Mouse (Mus musculus) embryonic facial prominence, embryonic 13.5 days (tissue): ENCODE measurements around the gene Abhd12b. TPM values are rescaled to one million over a fixed set of nuclear protein-coding genes. Genes with fewer than 3 reads are reported as not detected.
A peak's percentile ranks its signal among the peaks of the same experiment; 100 is the strongest.
"Not testable (repeated sequence)": the region's sequence is repeated elsewhere in the genome, so short reads cannot be mapped to it uniquely, and the experiment has no call there.

Experiments
- ATAC-seq: fragments of 200-750 bp; cut with Nextera tagmentation; 2 replicates; pipeline ENCODE4 v1.8.0; 2017; ENCODE audit warnings: low read depth; ENCODE audit not compliant: insufficient number of reproducible peaks, insufficient read depth, low FRiP score, low TSS enrichment
- H3K27ac ChIP-seq: fragments of 300-500 bp; sonication (generic); 2 replicates; pipeline ENCODE4 v1.5.1; 2015; ENCODE audit warnings: moderate library complexity, mild to moderate bottlenecking, inconsistent platforms
- H3K27me3 ChIP-seq: fragments of 300-500 bp; sonication (generic); 2 replicates; pipeline ENCODE4 v1.6.1; 2015; ENCODE audit warnings: mild to moderate bottlenecking, inconsistent platforms
- H3K36me3 ChIP-seq: fragments of 300-500 bp; sonication (generic); 2 replicates; pipeline ENCODE4 v1.6.1; 2015; ENCODE audit warnings: mild to moderate bottlenecking, inconsistent platforms
- H3K4me1 ChIP-seq: fragments of 300-500 bp; sonication (generic); 2 replicates; pipeline ENCODE4 v1.6.1; 2015; ENCODE audit warnings: inconsistent platforms
- H3K4me2 ChIP-seq: fragments of 300-500 bp; sonication (generic); 2 replicates; pipeline ENCODE4 v1.6.1; 2015; ENCODE audit warnings: moderate library complexity, mild to moderate bottlenecking, inconsistent platforms
- H3K4me3 ChIP-seq: fragments of 300-500 bp; sonication (generic); 2 replicates; pipeline ENCODE4 v1.5.1; 2015; ENCODE audit warnings: mild to moderate bottlenecking, inconsistent platforms
- H3K9ac ChIP-seq: fragments of 300-500 bp; sonication (generic); 2 replicates; pipeline ENCODE4 v1.6.1; 2015; ENCODE audit warnings: mild to moderate bottlenecking, inconsistent platforms
- H3K9me3 ChIP-seq: fragments of 300-500 bp; sonication (generic); 2 replicates; pipeline ENCODE4 v1.6.1; 2016; ENCODE audit warnings: inconsistent platforms
- WGBS: fragments of 180-500 bp; shearing (Covaris S2); methylation state at CpG from one replicate; pipeline ENCODE4 v1.1.7; 2015; ENCODE audit warnings: mixed read lengths; 5-methylcytosine and 5-hydroxymethylcytosine counted together
- polyA plus RNA-seq: library from polyadenylated mRNA; unstranded; fragments of >200 nt; fragmentation: Nextera tagmentation; extraction: Ambion mirVana; gene quantifications from 2 replicates; pipeline ENCODE4 v1.2.1, GENCODE M21; 2015

The Abhd12b gene
- polyA plus RNA-seq, 1 experiment from 2014 or later: 0.21 TPM

GRCm38 (mm10) chr12:70139871-70140270 lies 14.1 kb upstream of the Abhd12b start:
- Histone ChIP-seq H3K36me3 (no peaks in the 10 kb centered on the region), H3K27ac (no peak overlapping the region), H3K4me2 (no peak overlapping the region), H3K9ac (no peak overlapping the region), H3K4me3 (no peak overlapping the region), H3K4me1 (peaks cover 7% of the 10 kb centered on the region), H3K9me3 (no peaks in the 10 kb centered on the region), H3K27me3 (no peaks in the 10 kb centered on the region)
- 78% methylated on average over 4 of the region's 4 CpGs for WGBS
- ATAC-seq: no peak

- H3K4me1 ChIP-seq: peaks cover 10% of the 10 kb centered on the region
- no peak overlapping the region for H3K9ac ChIP-seq
- H3K36me3 ChIP-seq: no peaks in the 10 kb centered on the region
- no peak for ATAC-seq
- WGBS: 87% methylated on average over 5 of the region's 5 CpGs
- H3K4me2 ChIP-seq: no peak overlapping the region
- H3K27ac ChIP-seq: no peak overlapping the region
- H3K9me3 ChIP-seq: no peaks in the 10 kb centered on the region
- H3K27me3 ChIP-seq: no peaks in the 10 kb centered on the region
- no peak overlapping the region for H3K4me3 ChIP-seq
Observed at GRCm38 (mm10) chr12:70140542-70140941, 13.4 kb upstream of the Abhd12b start.

- Histone ChIP-seq H3K9ac (no peak overlapping the region), H3K9me3 (no peaks in the 10 kb centered on the region), H3K27ac (no peak overlapping the region), H3K27me3 (no peaks in the 10 kb centered on the region), H3K4me2 (no peak overlapping the region), H3K36me3 (no peaks in the 10 kb centered on the region), H3K4me3 (no peak overlapping the region), H3K4me1 (peaks cover 10% of the 10 kb centered on the region)
- 82% methylated on average over 5 of the region's 5 CpGs for WGBS
- no peak for ATAC-seq
Observed at GRCm38 (mm10) chr12:70140993-70141576, 12.9 kb upstream of the Abhd12b start.

- H3K36me3 ChIP-seq, H3K9me3 ChIP-seq, H3K4me3 ChIP-seq, ATAC-seq, H3K9ac ChIP-seq, H3K4me2 ChIP-seq, H3K27me3 ChIP-seq: not testable (repeated sequence)
- H3K4me1 ChIP-seq: peaks cover 17% of the 10 kb centered on the region
- 12% methylated on average over 3 of the region's 3 CpGs for WGBS
- peak overlapping the region; percentile 51 for H3K27ac ChIP-seq
Observed at GRCm38 (mm10) chr12:70144106-70144587, 9.8 kb upstream of the Abhd12b start.

GRCm38 (mm10) chr12:70144637-70145448 lies 9.1 kb upstream of the Abhd12b start:
- Histone ChIP-seq H3K9me3 (no peaks in the 10 kb centered on the region), H3K27me3 (no peaks in the 10 kb centered on the region), H3K36me3 (no peaks in the 10 kb centered on the region), H3K27ac (peak overlapping the region; percentile 51), H3K9ac (no peak overlapping the region), H3K4me1 (peaks cover 17% of the 10 kb centered on the region), H3K4me2 (no peak overlapping the region), H3K4me3 (no peak overlapping the region)
- no peak for ATAC-seq
- 44% methylated on average over 20 of the region's 20 CpGs for WGBS

- WGBS: 91% methylated on average over 6 of the region's 6 CpGs
- peaks cover 17% of the 10 kb centered on the region for H3K4me1 ChIP-seq
- no peaks in the 10 kb centered on the region for H3K27me3 ChIP-seq
- no peak overlapping the region for H3K4me2 ChIP-seq
- ATAC-seq: no peak
- H3K36me3 ChIP-seq: no peaks in the 10 kb centered on the region
- H3K4me3 ChIP-seq: no peak overlapping the region
- H3K27ac ChIP-seq: no peak overlapping the region
- no peak overlapping the region for H3K9ac ChIP-seq
- no peaks in the 10 kb centered on the region for H3K9me3 ChIP-seq
Observed at GRCm38 (mm10) chr12:70145586-70145985, 8.4 kb upstream of the Abhd12b start.

GRCm38 (mm10) chr12:70147986-70148630 lies 5.8 kb upstream of the Abhd12b start:
- ATAC-seq: peak; percentile 52; the same call in 1 of the 2 replicates
- 4% methylated on average over 13 of the region's 13 CpGs for WGBS

GRCm38 (mm10) chr12:70148631-70149265 lies 5.2 kb upstream of the Abhd12b start:
- Histone ChIP-seq H3K4me1 (peaks cover 28% of the 10 kb centered on the region), H3K27me3 (no peaks in the 10 kb centered on the region), H3K9me3 (no peaks in the 10 kb centered on the region), H3K9ac (no peak overlapping the region), H3K36me3 (no peaks in the 10 kb centered on the region), H3K27ac (peak overlapping the region; percentile 44), H3K4me3 (peak overlapping the region; percentile 35), H3K4me2 (peak overlapping the region; percentile 59)
- 13% methylated on average over 11 of the region's 11 CpGs for WGBS
- no peak for ATAC-seq

More at GRCm38 (mm10) chr12:70147986-70148630, 5.8 kb upstream of the Abhd12b start:
- peaks cover 25% of the 10 kb centered on the region for H3K4me1 ChIP-seq
- H3K4me2 ChIP-seq: peak overlapping the region; percentile 59
- peak overlapping the region; percentile 44 for H3K27ac ChIP-seq
- no peaks in the 10 kb centered on the region for H3K9me3 ChIP-seq
- H3K27me3 ChIP-seq: no peaks in the 10 kb centered on the region
- peak overlapping the region; percentile 40; the same call in 1 of the 2 replicates for H3K9ac ChIP-seq
- peak overlapping the region; percentile 35 for H3K4me3 ChIP-seq
- no peaks in the 10 kb centered on the region for H3K36me3 ChIP-seq

GRCm38 (mm10) chr12:70156222-70156621 lies 2.3 kb downstream of the Abhd12b start:
- peaks cover 15% of the 10 kb centered on the region for H3K4me1 ChIP-seq
- 68% methylated on average over 6 of the region's 6 CpGs for WGBS
- no peak overlapping the region for H3K4me3 ChIP-seq
- H3K9ac ChIP-seq: no peak overlapping the region
- ATAC-seq: no peak
- no peak overlapping the region for H3K4me2 ChIP-seq
- H3K36me3 ChIP-seq: no peaks in the 10 kb centered on the region
- no peaks in the 10 kb centered on the region for H3K9me3 ChIP-seq
- no peaks in the 10 kb centered on the region for H3K27me3 ChIP-seq
- no peak overlapping the region for H3K27ac ChIP-seq

- 43% methylated on average over 5 of the region's 5 CpGs for WGBS
- Histone ChIP-seq H3K9me3 (no peaks in the 10 kb centered on the region), H3K9ac (no peak overlapping the region), H3K27me3 (no peaks in the 10 kb centered on the region), H3K4me1 (peaks cover 12% of the 10 kb centered on the region), H3K36me3 (no peaks in the 10 kb centered on the region), H3K4me2 (no peak overlapping the region), H3K27ac (no peak overlapping the region), H3K4me3 (no peak overlapping the region)
- ATAC-seq: no peak
Observed at GRCm38 (mm10) chr12:70157292-70158066, 3.5 kb downstream of the Abhd12b start.

GRCm38 (mm10) chr12:70161057-70161456 lies 7.1 kb downstream of the Abhd12b start:
- Histone ChIP-seq H3K4me1 (peaks cover 2% of the 10 kb centered on the region; the same call in 1 of the 2 replicates), H3K9ac (no peak overlapping the region), H3K4me2 (no peak overlapping the region), H3K36me3 (no peaks in the 10 kb centered on the region), H3K4me3 (no peak overlapping the region), H3K27ac (no peak overlapping the region), H3K27me3 (no peaks in the 10 kb centered on the region), H3K9me3 (no peaks in the 10 kb centered on the region)
- ATAC-seq: no peak
- WGBS: 76% methylated on average over 5 of the region's 5 CpGs
